Mouse (Mus musculus) hindbrain, embryonic 16.5 days (tissue): Measurements from ENCODE around the gene Apex1. TPM values are rescaled to one million over a fixed set of nuclear protein-coding genes. Genes with fewer than 3 reads are reported as not detected.
"Not testable (repeated sequence)": the region's sequence is repeated elsewhere in the genome, so short reads cannot be mapped to it uniquely, and the experiment has no call there.

ENCODE experiments used
- ATAC-seq: fragments of 200-750 bp; cut with Nextera tagmentation; 2 replicates; pipeline ENCODE4 v1.8.0; 2017; ENCODE audit warnings: moderate TSS enrichment, moderate library complexity
- H3K27ac ChIP-seq: fragments of 300-500 bp; sonication (generic); 2 replicates; pipeline ENCODE4 v1.5.1; 2014; ENCODE audit warnings: low read depth, mild to moderate bottlenecking, control low read depth, low read length, moderate library complexity
- H3K27me3 ChIP-seq: fragments of 300-500 bp; sonication (generic); replicated peaks from 2 replicates; pipeline ENCODE4 v1.6.1; 2014; ENCODE audit warnings: low read length; ENCODE audit not compliant: control insufficient read depth, insufficient read depth
- H3K36me3 ChIP-seq: fragments of 300-500 bp; sonication (generic); 2 replicates; pipeline ENCODE4 v1.6.1; 2014; ENCODE audit warnings: mild to moderate bottlenecking, low read length, moderate library complexity, mixed read lengths; ENCODE audit not compliant: control insufficient read depth, insufficient read depth
- H3K4me1 ChIP-seq: fragments of 300-500 bp; sonication (generic); 2 replicates; pipeline ENCODE4 v1.6.1; 2014; ENCODE audit warnings: low read depth, low read length; ENCODE audit not compliant: control insufficient read depth, insufficient read depth
- H3K4me2 ChIP-seq: fragments of 300-500 bp; sonication (generic); 2 replicates; pipeline ENCODE4 v1.6.1; 2014; ENCODE audit warnings: mild to moderate bottlenecking, low read length, control low read depth, moderate library complexity
- H3K4me3 ChIP-seq: fragments of 300-500 bp; sonication (generic); 2 replicates; pipeline ENCODE4 v1.5.1; 2014; ENCODE audit warnings: mild to moderate bottlenecking, low read length, control low read depth, moderate library complexity
- H3K9ac ChIP-seq: fragments of 300-500 bp; sonication (generic); 2 replicates; pipeline ENCODE4 v1.6.1; 2014; ENCODE audit warnings: low read depth, mild to moderate bottlenecking, control low read depth, low read length, moderate library complexity
- H3K9me3 ChIP-seq: fragments of 300-500 bp; sonication (generic); 2 replicates; pipeline ENCODE4 v1.6.1; 2014; ENCODE audit warnings: mild to moderate bottlenecking, low read length, moderate library complexity; ENCODE audit not compliant: control insufficient read depth
- WGBS: fragments of 180-500 bp; shearing (Covaris S2); extraction: QIAGEN DNeasy Blood & Tissue Kit; methylation state at CpG from one replicate; pipeline ENCODE4 v1.1.7; 2014; 5-methylcytosine and 5-hydroxymethylcytosine counted together
- polyA plus RNA-seq: library from polyadenylated mRNA; unstranded; fragments of >200 nt; fragmentation: Nextera tagmentation; extraction: Ambion mirVana; gene quantifications from 2 replicates; pipeline ENCODE4 v1.2.1, GENCODE M21; 2015

Gene Apex1
- polyA plus RNA-seq, 1 experiment from 2014 or later: 158 TPM

DNA sequence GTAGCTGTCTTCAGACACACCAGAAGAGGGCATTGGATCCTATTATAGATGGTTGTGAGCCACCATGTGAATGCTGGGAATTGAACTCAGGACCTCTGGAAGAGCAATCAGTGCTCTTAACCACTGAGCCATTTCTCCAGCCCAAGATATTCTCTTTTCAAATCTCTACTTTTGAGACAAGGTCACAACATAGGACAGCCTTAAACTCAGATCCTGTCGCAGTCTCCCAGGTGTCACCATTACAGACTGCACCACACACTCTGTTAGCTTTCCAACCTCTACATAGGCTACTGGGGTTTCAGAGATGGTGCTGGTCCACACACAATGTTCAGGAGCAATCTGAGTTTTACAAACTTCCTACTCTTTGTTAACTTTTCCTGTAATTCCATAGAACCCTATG is 1.3 kb upstream of the Apex1 start:
- not testable (repeated sequence) for H3K27me3 ChIP-seq, H3K9me3 ChIP-seq, H3K9ac ChIP-seq, ATAC-seq, H3K27ac ChIP-seq
- 84% methylated on average over 1 of the region's 1 CpGs for WGBS
- peaks cover 17% of the 10 kb centered on the region for H3K4me1 ChIP-seq
- peaks cover 19% of the 10 kb centered on the region for H3K36me3 ChIP-seq
- H3K4me3 ChIP-seq: peak overlapping the region; percentile 85; the same call in 1 of the 2 replicates
- H3K4me2 ChIP-seq: peak overlapping the region; percentile 79

DNA sequence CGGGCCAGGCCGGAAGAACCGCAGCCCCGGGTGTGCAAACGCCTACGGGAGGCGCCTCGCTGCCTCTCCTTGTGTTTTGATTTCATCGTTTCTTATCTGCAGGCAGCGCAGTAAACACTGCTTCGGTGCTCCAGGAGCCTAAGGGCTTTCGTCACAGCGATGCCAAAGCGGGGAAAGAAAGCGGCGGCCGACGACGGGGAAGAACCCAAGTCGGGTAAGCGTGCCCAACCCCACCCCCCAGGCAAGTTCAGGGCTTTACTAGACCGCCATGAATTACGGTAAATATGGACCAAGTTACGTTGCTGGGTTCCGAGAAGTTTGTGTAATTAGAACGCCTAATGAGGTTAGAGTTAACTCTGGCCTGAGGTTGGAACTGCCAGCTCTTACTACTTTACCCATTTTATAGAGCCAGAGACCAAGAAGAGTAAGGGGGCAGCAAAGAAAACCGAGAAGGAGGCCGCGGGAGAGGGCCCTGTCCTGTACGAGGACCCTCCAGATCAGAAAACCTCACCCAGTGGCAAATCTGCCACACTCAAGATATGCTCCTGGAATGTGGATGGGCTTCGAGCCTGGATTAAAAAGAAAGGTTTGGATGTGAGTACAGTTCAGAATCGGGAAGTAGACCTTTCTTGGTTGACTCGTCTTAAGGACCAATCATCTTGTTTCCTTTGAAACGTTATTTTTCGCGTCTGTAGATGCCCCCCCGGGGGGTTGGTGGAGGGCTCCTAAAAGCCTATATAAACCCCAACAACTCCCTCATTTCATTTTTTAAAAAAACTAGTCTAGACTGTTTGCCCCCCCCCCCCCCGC is 548 bp downstream of the Apex1 start:
- 1% methylated on average over 38 of the region's 38 CpGs for WGBS
- H3K36me3 ChIP-seq: peaks cover 22% of the 10 kb centered on the region
- H3K4me2 ChIP-seq: peak overlapping the region; percentile 95
- peak overlapping the region; percentile 82 for H3K27ac ChIP-seq
- no peaks in the 10 kb centered on the region for H3K27me3 ChIP-seq
- peak overlapping the region; percentile 80 for H3K9ac ChIP-seq
- ATAC-seq: peak; percentile 66
- peak overlapping the region; percentile 85 for H3K4me3 ChIP-seq
- H3K4me1 ChIP-seq: peaks cover 28% of the 10 kb centered on the region
- no peaks in the 10 kb centered on the region for H3K9me3 ChIP-seq

DNA sequence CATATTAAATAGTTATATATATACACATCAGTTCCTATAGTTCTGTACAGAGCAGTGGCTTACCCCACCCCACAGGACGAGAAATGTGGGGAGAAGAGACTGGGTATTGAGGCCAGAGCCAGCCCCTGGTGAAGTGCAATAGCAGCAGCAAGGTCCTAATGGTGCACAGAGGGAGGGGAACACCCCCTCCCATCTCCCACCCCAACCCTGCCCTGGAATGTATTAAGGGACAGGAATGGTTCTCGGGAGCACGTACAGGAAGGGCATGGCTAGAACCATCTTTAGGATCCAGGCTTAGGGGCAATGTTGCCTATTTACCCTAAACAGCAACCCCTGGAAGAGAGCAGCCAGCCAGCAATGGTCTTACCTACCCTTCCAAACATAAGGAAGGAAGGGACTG is 2.6 kb downstream of the Apex1 start:
- H3K27ac ChIP-seq: no peak overlapping the region
- H3K9ac ChIP-seq: no peak overlapping the region
- H3K36me3 ChIP-seq: peaks cover 22% of the 10 kb centered on the region
- WGBS: 73% methylated on average over 3 of the region's 3 CpGs
- H3K27me3 ChIP-seq: no peaks in the 10 kb centered on the region
- ATAC-seq: no peak
- H3K4me3 ChIP-seq: no peak overlapping the region
- no peak overlapping the region for H3K4me2 ChIP-seq
- H3K9me3 ChIP-seq: no peaks in the 10 kb centered on the region
- H3K4me1 ChIP-seq: peaks cover 31% of the 10 kb centered on the region

DNA sequence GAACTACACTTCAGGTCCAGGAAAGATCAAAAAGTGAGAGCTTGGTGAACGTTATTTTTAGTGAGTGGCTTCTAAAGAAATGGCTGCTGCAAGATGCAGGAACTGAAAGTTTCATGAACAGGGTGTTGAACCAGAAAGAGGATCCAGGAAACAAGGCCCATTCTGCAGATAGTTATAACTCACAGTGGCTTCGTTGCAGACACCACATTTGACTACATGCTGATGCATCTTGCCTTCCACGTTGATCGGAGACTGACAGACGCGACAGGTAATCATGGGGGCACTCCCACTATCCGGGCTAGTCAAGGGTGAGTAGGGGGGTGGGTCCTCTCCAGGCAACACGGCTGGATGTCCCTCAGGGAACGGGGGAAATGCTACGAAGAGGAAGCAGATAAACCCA is 5.2 kb downstream of the Apex1 start:
- peak overlapping the region; percentile 88 for H3K4me2 ChIP-seq
- H3K36me3 ChIP-seq: peaks cover 22% of the 10 kb centered on the region
- WGBS: 14% methylated on average over 10 of the region's 10 CpGs
- no peaks in the 10 kb centered on the region for H3K9me3 ChIP-seq
- peak overlapping the region; percentile 91 for H3K27ac ChIP-seq
- H3K9ac ChIP-seq: peak overlapping the region; percentile 98
- ATAC-seq: no peak
- H3K4me3 ChIP-seq: peak overlapping the region; percentile 90
- no peaks in the 10 kb centered on the region for H3K27me3 ChIP-seq
- H3K4me1 ChIP-seq: peaks cover 24% of the 10 kb centered on the region

DNA sequence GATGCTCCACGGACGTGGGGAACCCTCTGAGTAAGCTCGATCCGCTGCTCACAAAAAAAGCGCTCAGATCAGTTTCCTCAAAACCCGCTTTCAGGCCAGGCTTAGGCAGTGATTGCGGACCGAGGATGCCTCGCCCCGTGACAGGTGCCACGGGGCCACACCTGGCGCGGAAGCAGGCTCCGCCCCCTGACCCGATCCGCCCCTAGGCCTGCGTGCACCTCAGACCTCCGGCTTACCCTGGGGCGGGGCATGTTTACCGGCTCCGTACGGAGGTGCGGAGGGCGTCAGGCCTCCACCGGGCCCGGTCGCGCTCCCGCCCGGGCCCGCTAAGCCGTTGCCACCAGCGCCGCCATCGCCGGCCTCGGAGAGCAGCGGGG is 5.6 kb downstream of the Apex1 start:
- peak overlapping the region; percentile 90 for H3K4me3 ChIP-seq
- peak overlapping the region; percentile 91 for H3K27ac ChIP-seq
- H3K4me2 ChIP-seq: peak overlapping the region; percentile 88
- under 1% methylated on average over 24 of the region's 38 CpGs for WGBS
- ATAC-seq: peak; percentile 41
- H3K9me3 ChIP-seq: no peaks in the 10 kb centered on the region
- H3K9ac ChIP-seq: peak overlapping the region; percentile 98
- H3K4me1 ChIP-seq: peaks cover 24% of the 10 kb centered on the region
- peaks cover 22% of the 10 kb centered on the region for H3K36me3 ChIP-seq
- no peaks in the 10 kb centered on the region for H3K27me3 ChIP-seq

DNA sequence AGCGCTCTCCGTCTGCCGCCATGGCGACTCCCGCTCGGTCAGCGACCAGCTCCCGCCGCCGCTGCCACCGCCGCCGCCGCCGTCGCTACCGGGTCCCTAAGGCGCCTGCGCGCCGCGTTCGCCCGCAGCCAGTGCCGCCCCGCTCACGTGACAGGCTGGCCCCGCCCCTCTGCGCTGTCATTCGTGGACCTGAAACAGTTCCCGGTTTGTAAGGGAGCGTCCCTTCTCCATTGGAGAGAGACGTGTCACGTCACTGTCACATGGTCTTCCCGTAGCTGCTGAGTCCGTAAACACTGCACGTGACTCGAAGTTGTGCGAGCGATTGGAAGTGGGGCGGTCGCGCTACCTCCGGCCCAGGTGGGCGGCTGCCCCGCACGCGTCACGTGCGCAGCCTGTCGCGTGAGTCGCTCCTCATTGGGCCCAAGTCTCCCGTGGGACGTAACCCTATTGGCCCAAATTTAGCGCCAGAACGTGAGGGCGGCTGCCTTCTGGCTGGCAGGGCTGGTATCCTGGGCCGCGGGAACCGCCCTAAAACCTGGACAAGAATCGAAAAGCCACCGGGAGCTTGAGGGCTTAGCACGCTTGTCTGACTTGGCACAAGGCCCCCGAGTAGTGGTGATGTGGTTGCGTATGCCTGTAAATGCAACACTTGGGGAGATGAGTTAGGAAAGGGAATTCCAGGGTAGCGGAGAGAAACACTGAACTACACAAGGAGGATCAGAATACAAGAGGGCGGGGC is 6.2 kb downstream of the Apex1 start, which contains the start of the genes Pip4p1 and Pnp:
Gene Pip4p1 (minus strand): TSS at position 103 of the 739 bp plus-strand sequence.
Gene Pnp (plus strand): TSS at position 329 of the 739 bp plus-strand sequence.
- ATAC-seq: peak; percentile 99
- H3K9me3 ChIP-seq: no peaks in the 10 kb centered on the region
- WGBS: under 1% methylated on average over 53 of the region's 68 CpGs

DNA sequence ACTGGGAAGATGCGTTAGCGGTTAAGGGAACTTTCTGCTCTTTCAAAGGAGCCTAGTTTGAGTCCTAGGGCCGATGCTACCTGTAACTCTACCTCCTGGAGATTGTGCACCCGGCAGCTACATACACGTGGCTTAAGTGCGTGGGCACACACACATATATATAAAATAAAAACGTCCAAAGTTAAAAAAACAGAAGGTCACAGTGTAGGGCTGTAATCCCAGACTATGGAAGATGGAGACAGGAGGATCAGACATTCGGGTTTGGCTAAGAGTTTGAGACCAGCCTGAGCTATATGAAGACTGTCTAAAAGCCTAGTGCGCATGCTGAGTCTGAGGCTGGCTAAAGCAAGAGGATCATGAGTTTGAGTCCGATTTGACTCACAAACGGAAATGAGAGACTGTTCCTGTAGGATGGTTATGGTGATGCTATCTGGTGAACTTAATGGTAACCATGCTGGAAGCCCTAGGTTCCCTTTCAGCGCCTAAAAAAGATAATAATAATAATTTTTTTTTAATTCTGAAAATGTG is 6.8 kb downstream of the Apex1 start:
- peak overlapping the region; percentile 73 for H3K9ac ChIP-seq
- H3K4me1 ChIP-seq: peaks cover 17% of the 10 kb centered on the region
- H3K27ac ChIP-seq: peak overlapping the region; percentile 88
- WGBS: 12% methylated on average over 12 of the region's 12 CpGs
- H3K9me3 ChIP-seq: no peaks in the 10 kb centered on the region
- peaks cover 19% of the 10 kb centered on the region for H3K36me3 ChIP-seq
- ATAC-seq: no peak
- no peaks in the 10 kb centered on the region for H3K27me3 ChIP-seq
- peak overlapping the region; percentile 78 for H3K4me2 ChIP-seq
- H3K4me3 ChIP-seq: peak overlapping the region; percentile 90

More for the DNA sequence above, 6.2 kb downstream of the Apex1 start, which contains the start of the genes Pip4p1 and Pnp:
- peak within 1 kb of the TSS; percentile 90 for H3K4me3 ChIP-seq
- H3K27ac ChIP-seq: peak within 1 kb of the TSS; percentile 91
- H3K9ac ChIP-seq: peak within 1 kb of the TSS; percentile 98
- H3K4me1 ChIP-seq: peaks cover 20% of the 10 kb centered on the region
- H3K4me2 ChIP-seq: peak within 1 kb of the TSS; percentile 88
- H3K36me3 ChIP-seq: peaks cover 22% of the 10 kb centered on the region
- no peaks in the 10 kb centered on the region for H3K27me3 ChIP-seq

DNA sequence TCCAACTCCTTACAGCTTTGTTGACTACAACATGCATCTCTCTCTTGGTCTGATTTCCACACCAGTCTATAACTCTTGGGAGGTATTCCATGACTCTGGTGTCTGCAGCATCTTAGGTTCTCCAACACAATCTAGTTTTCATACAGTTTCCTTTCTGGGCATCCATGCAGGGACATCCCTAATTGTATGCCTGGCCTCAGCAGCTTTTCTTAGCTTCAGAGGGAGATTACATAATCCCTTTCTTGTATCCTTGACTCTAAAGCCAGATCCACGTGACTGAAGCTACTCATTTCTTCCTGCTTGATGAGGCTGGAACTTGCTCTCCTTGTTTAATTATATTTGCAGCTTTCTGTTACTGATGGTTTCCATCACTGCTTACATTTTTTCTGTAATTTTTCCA is 11.9 kb downstream of the Apex1 start:
- Histone ChIP-seq H3K4me2 (no peak overlapping the region), H3K9ac (no peak overlapping the region), H3K9me3 (no peaks in the 10 kb centered on the region), H3K4me3 (no peak overlapping the region), H3K4me1 (peaks cover 2% of the 10 kb centered on the region), H3K27ac (no peak overlapping the region), H3K27me3 (no peaks in the 10 kb centered on the region), H3K36me3 (no peaks in the 10 kb centered on the region)
- WGBS: 64% methylated on average over 1 of the region's 1 CpGs
- ATAC-seq: no peak
